Mouse (Mus musculus): Measurements from ENCODE around the gene Hs3st3a1.

Gene Hs3st3a1

GRCm38 (mm10) chr11:64434611-64435545, at the start of gene Hs3st3a1:
Gene Hs3st3a1 (plus strand): TSS chr11:64435332.
- DNase-seq = no peak

GRCm38 (mm10) chr11:64386333-64386732, 48.8 kb upstream of the Hs3st3a1 start:
- DNase-seq = no peak

- DNase-seq = no peak
These were observed 38.7 kb upstream of the Hs3st3a1 start for GRCm38 (mm10) chr11:64396331-64396881.

- no peak for DNase-seq
These were observed 38.2 kb upstream of the Hs3st3a1 start for GRCm38 (mm10) chr11:64396949-64397348.

- DNase-seq = no peak
These were observed 37.5 kb upstream of the Hs3st3a1 start for GRCm38 (mm10) chr11:64397612-64398011.

GRCm38 (mm10) chr11:64400534-64401093, 34.5 kb upstream of the Hs3st3a1 start:
- DNase-seq = no peak

- no peak for DNase-seq
These were observed 16.2 kb upstream of the Hs3st3a1 start for GRCm38 (mm10) chr11:64418969-64419368.

- no peak for DNase-seq
These were observed 647 bp downstream of the Hs3st3a1 start for GRCm38 (mm10) chr11:64435546-64436411.

- no peak for DNase-seq
These were observed 1.2 kb downstream of the Hs3st3a1 start, which contains the start of gene F930015N05Rik for GRCm38 (mm10) chr11:64436412-64436727. Gene F930015N05Rik (minus strand): TSS chr11:64436653.

- DNase-seq = no peak
These were observed 1.7 kb downstream of the Hs3st3a1 start for GRCm38 (mm10) chr11:64436791-64437298.

- no peak for DNase-seq
These were observed 2.6 kb downstream of the Hs3st3a1 start for GRCm38 (mm10) chr11:64437721-64438120.

- no peak for DNase-seq
These were observed 3.8 kb downstream of the Hs3st3a1 start for GRCm38 (mm10) chr11:64438909-64439308.

- no peak for DNase-seq
These were observed 7.0 kb downstream of the Hs3st3a1 start for GRCm38 (mm10) chr11:64442119-64442518.

GRCm38 (mm10) chr11:64442701-64443100, 7.6 kb downstream of the Hs3st3a1 start:
- no peak for DNase-seq

GRCm38 (mm10) chr11:64445227-64445626, 10.1 kb downstream of the Hs3st3a1 start:
- DNase-seq = no peak

- no peak for DNase-seq
These were observed 13.6 kb downstream of the Hs3st3a1 start for GRCm38 (mm10) chr11:64448586-64449315.

- no peak for DNase-seq
These were observed 26.6 kb downstream of the Hs3st3a1 start for GRCm38 (mm10) chr11:64461746-64462145.

- DNase-seq = no peak
These were observed 33.6 kb downstream of the Hs3st3a1 start for GRCm38 (mm10) chr11:64468737-64469136.

- DNase-seq = no peak
These were observed 35.6 kb downstream of the Hs3st3a1 start for GRCm38 (mm10) chr11:64470689-64471088.

- no peak for DNase-seq
These were observed 38.5 kb downstream of the Hs3st3a1 start for GRCm38 (mm10) chr11:64473679-64474078.

GRCm38 (mm10) chr11:64481445-64481844, 46.3 kb downstream of the Hs3st3a1 start:
- no peak for DNase-seq

All from cerebellum, adult 11 months (tissue).